Mouse (Mus musculus) kidney, adult 2 months (tissue): ENCODE measurements around the gene Cyp2d11.

Experiments used
- CTCF ChIP-seq: fragments of 200-500 bp; conservative IDR thresholded peaks from 2 replicates; pipeline ENCODE4 v1.5.1; 2011; ENCODE audit warnings: low read depth, mild to moderate bottlenecking, control low read depth, low read length, moderate library complexity, mixed read lengths; ENCODE audit not compliant: insufficient read depth, insufficient read length
- POLR2A ChIP-seq: fragments of 200-500 bp; IDR thresholded peaks from one replicate; pipeline ENCODE4 v1.6.1; 2011; ENCODE audit warnings: low read depth, low read length, control low read depth

- TF ChIP-seq CTCF (no peak), POLR2A (no peak)
Measured at GRCm38 (mm10) chr15:82404163-82404562, 10.3 kb upstream of the Cyp2d11 start.
